Mouse (Mus musculus) kidney, postnatal 14 days (tissue): ENCODE data around the gene Dnah3.

Experiments
- DNase-seq: peaks from one replicate; pipeline ENCODE4 v3.0.0; 2022; ENCODE audit warnings: mixed read lengths

The Dnah3 gene

GRCm38 (mm10) chr7:120095180-120095579 is at the start of gene Dnah3:
Gene Dnah3, minus strand, starts transcription at chr7:120095280.
- no peak for DNase-seq

GRCm38 (mm10) chr7:120142743-120143142 is 47.7 kb upstream of the Dnah3 start:
- DNase-seq = no peak

DNA sequence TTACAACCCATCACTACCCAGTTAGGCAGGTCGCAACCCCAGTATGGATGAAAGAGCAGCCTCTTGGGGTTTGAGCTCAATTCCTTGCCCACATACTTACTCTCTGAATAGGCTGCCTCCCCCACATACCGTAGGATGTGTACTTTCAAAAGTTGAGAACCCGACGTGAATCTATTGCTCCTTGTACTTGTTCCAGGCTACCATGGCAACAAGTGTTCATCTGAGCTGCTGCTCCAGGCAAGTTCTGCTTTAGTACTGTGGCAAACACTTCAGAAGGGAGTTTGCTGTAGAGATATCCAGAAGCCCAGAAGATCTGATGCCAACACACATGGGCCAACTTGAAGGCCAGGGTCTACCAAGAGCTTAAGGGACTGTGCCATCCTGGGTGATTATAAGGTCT is 33.9 kb upstream of the Dnah3 start:
- no peak for DNase-seq

- no peak for DNase-seq
Measured at GRCm38 (mm10) chr7:120127686-120128059, 32.6 kb upstream of the Dnah3 start.

DNA sequence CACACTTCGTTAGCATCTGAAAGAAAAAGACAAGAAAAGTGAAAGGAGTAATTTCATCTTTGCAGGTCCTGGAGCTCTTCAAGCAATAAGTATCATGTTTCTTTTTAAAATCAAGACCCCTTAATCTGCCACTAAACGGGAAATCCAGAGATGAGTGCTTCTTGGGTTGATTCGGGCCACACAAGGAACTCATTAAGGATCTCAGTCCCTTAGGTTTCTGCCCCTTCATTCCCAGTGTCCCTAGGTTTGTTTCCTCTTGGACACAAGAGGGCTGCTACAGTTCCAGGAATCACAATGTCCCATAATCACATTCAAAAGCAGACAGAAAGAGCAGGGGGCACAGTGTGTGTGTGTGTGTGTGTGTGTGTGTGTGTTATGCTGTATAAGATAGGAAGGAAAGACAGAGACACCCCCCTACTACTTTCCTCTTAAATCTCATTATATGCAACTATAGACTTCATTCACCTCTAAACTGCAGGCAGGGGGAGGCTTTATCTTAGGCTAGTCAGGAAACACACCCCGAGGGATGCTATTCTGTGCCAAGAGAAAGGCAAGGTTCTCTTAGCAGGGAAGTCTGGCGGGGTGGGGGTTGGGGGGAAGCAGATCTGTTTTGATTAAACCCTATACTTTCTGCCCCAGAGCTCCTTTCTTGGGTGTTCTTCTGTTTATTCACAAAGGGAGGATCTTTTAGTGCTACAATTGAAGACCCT is 32.1 kb upstream of the Dnah3 start:
- DNase-seq = no peak

GRCm38 (mm10) chr7:120124844-120125243 is 29.8 kb upstream of the Dnah3 start:
- peak; percentile 83 for DNase-seq

DNA sequence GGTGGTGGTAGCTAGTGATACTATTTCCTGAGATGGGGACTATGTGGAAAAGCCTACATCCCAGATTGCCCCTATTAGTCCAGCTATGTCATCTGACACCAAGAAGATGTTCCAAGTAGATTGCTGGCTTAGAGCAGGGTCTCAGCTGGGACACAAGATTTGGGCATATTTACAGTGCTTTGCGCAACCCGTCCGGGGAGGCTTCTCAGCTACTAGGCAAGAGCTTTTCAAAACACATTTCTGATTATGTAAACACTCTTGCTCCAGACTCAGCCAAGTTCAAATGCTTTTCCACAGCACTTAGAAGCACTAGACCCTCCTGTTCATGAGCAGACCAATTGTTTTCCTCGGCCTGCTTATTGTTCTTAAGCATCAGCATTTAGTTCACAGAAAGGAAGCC is 28.7 kb upstream of the Dnah3 start:
- DNase-seq = peak; percentile 22

DNA sequence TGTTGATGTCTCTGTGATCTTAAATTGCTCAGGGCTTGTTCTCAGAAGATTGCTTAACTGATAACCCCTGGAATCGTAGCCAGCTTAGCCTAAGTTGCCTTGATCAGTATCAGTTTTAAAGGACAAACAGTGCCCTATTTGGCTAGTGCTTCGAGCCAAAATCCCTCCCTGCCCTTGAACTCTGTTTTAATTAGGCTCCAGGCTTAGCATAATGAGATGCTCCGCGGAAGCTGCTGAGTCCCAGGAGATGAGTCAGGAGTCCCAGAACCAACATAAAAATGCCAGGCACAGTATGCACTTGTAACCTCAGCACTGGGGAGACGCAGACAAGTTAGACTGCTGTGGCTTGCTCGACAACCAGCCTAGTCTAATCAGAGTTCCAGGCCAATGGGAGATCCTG is 22.4 kb upstream of the Dnah3 start:
- no peak for DNase-seq

DNA sequence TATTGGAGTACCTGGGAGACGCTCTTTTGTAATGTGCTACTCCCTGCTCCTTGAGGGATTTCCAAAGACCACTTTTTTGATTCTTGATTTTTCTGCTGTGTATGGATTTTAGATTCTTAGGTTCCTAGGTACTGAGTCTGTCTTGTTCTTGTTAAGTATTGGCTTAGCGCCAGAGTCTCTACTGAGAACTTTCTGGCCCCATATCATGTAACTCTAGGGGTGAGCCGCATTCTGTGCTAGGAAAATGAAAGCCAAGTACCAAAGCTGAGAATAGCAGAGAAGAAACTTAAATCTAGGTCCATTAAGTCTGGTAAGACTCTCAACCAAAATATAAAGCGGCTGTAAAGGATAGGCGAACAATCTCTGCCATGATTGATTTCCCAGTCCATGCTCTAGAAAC is 21.9 kb upstream of the Dnah3 start:
- DNase-seq = no peak

DNA sequence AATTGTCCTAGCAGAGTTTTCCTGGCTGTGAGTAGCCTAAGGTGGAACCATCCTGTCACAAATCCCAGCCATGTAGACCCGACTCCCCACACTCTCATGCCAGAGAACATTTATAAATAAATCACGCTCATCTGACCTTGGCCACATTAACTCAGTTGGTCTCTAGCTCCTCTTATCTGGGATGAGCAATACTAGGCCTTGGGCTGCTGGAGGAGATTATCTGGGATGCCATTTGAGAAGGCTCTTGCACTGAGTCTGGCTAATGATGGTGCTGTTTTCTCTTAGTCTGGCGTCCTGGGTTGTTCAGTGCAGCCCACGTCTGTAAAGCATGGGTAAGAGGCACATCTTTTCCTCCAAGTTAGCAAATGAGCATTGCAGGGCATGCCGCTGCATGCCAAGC is 14.6 kb upstream of the Dnah3 start:
- no peak for DNase-seq

- DNase-seq = peak; percentile 29
Measured at GRCm38 (mm10) chr7:120106356-120106755, 11.3 kb upstream of the Dnah3 start.

- DNase-seq = no peak
Measured at GRCm38 (mm10) chr7:120104975-120105374, 9.9 kb upstream of the Dnah3 start.

GRCm38 (mm10) chr7:120103019-120103567 is 8.0 kb upstream of the Dnah3 start:
- DNase-seq = peak; percentile 54

DNA sequence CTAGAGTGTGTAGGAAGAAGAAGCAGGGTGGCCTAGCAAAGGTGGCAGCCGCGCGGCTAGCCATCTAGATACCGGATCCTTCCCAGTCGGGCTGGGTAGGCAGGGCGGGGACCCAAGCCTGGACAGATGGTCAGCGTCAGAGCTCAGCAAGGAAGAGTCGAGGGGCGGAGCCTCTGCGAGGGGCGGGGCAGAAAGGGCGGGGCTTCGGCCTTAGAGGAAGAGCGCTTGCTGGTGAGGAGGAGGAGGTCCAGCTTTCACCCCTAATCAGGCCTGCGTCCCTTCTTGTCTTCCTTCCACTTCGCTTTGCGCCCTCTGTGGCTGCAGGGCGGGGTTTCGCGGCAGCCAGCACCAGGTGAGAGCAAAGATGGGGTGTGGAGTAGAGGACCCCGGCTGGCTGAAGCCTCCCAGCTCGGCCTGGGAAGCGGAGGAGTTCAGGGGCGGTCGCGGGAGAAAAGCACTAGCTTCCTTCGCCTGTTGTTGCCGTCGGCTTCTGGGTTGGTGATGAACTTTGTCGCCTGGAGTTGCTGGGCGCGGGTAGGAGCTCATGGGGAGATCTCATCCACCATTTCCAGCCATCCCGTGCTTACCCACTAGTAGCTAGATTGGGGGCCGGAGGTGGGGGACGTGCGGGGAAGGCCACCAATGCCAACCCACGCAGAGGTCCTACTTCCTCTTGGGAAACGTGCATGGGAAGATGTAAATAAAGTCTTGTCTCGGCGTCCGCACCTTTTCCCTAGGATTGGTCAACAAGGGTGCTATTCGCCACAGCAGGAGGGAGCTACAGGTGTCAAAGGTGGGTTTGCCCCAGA is 7.3 kb upstream of the Dnah3 start, which contains the start of gene Tmem159:
Tmem159 (plus strand) TSS at position 190 of the 809 bp plus-strand sequence.
- peak; percentile 95 for DNase-seq

DNA sequence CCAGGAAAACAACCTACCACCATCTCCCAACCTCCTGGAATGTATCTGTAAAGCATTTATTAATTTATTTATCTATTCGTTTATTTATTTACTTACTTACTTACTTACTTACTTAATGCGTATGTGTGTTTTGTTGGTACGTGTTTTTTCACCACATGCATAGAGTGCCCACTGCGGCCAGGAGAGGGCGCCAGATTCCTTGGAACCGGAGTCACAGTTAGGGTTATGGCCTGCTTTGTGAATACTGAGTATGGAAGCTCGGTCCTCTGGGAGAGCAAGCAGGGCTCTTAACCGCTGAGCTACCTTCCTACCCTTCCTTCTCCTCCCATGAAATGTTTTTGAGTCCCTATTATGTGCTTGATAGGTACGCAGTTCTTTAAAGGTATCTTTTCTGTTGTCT is 3.3 kb upstream of the Dnah3 start:
- DNase-seq = peak; percentile 83

- peak; percentile 72 for DNase-seq
Measured at GRCm38 (mm10) chr7:120097845-120098244, 2.8 kb upstream of the Dnah3 start.

DNA sequence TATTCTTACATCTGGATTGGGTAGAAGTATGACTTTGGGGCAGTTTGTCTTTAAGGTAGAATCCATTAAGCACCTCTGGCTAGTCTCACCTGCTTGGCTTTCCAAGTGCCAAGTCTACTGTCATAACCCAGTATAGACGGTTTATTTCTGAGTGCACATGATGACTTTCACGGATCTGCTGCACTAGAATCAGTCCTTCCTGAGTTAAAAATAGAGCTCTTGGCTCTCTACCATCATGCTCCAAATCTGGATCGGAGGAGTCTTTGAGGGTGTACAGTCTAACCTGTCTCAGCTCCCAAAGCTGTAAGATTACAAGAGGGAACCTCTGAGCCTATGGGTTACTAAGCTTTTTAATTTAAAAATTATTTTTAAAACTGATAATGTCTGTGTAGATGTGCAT is 864 bp downstream of the Dnah3 start:
- no peak for DNase-seq

- no peak for DNase-seq
Measured at GRCm38 (mm10) chr7:120093033-120093432, 2.0 kb downstream of the Dnah3 start.

DNA sequence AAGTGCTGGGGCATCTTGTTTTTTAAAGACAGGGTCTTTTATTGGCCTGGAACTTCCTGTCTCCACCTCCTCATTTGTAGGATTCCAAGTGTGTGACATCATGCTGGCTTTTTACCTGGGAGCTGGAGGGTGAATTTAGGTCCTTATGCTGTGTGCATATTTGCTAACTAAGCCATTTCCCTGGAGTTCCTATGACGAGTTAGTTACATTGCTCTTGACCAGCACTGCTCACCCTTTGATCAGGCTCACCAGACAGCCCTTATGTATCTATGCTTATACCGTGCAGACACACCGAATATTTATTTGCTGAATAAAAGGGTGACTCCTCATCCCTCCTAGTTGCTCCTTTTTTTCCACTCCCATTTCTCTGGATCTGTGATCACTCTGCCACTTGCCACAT is 14.9 kb downstream of the Dnah3 start:
- no peak for DNase-seq

- no peak for DNase-seq
Measured at GRCm38 (mm10) chr7:120069164-120069563, 25.9 kb downstream of the Dnah3 start.

DNA sequence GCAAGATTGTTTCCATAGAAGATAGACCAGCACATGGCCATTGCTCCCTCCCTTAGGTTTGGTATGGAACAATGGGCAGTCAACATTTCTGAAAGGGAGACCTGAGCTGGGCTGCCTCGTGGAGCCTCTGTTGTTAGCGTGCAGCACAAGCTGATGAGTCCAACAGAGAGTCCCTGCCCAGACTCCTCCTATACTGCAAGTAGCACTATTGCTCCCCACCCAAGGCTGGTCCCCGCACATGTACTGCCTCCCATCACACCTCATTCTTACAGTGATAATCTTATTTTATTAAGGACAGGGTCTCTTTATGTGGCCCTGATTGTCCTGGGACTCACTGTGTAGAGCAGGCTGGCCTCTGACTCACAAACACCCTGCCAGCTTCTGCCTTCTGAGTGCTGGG is 27.0 kb downstream of the Dnah3 start:
- DNase-seq = no peak

DNA sequence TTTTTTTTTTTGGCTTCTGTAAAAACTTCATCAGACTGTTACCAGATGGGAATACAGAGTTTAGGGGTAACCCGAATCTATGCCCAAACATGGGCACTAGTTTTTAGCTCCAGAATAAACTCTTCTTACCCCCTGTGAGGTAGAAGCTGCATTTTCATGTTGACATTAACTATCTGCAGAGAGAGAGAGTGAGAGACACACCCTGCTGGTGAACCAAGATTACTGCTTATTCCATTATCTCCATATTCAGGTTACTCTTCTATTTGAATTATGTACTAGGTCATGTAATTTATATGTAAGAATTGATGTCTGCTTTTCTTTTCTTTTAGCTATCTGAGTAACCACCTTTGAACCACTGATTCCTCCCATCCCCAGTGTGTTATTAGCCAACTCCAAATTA is 31.0 kb downstream of the Dnah3 start:
- DNase-seq = no peak

DNA sequence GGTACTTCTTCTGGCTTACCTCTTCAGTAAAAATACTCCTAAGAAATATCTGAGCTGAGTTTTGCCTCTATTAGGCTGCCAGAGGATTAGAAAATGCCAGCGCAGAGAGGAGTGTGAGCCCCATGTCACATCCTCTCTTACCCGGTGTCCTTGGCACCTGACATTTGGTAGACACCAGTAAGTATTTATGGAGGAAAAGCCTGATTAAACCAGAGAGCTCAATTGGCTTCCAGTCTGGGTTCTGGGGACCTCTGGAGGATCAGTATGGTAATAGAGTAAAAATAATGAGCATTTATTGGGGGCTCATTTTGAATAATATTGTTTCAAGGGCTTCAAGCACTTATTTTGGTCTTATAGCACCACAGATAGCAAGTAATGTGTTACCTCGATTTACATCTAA is 39.6 kb downstream of the Dnah3 start:
- DNase-seq = no peak

- no peak for DNase-seq
Measured at GRCm38 (mm10) chr7:120054016-120054415, 41.1 kb downstream of the Dnah3 start.
